Mouse (Mus musculus) mouse embryonic stem cell (cell line): ENCODE measurements around the gene Cdc25b.

Source experiments
- in situ Hi-C, 2 experiments: fragments of 300-500 bp; cut with MboI; formaldehyde crosslinking; loops; 1 replicate in 1 of 2; 3 replicates in 1 of 2; pipeline ENCODE4 v1.14.3; 2019 to 2020; ENCODE audit warnings: low sequenced_read_pairs in 2 of 2, low pct_unique_long_range_greater_than_20kb in 1 of 2, mixed read lengths in 1 of 2; ENCODE audit not compliant: unreplicated experiment in 1 of 2

Gene Cdc25b

DNA sequence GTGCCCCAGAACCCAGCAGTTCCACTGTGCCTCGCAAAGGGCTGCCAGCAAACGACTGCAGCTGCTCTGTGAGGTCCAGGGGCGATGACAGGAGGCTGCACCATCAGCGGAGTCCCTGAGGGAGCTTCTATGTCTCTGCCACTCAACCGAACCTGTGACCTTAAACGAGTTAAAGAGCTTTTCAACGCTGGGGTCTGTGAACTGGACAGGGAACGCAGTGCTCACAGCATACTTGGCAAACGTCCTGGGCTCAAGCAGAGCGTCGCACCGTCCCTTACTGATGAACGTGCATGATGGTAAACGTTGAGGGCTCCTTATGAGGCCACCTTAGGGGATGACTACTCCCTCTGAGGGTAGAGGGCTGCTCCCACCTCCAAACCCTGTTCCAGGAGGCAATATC lies 406 bp upstream of the Cdc25b start:
- in situ Hi-C loops: no loop called here

DNA sequence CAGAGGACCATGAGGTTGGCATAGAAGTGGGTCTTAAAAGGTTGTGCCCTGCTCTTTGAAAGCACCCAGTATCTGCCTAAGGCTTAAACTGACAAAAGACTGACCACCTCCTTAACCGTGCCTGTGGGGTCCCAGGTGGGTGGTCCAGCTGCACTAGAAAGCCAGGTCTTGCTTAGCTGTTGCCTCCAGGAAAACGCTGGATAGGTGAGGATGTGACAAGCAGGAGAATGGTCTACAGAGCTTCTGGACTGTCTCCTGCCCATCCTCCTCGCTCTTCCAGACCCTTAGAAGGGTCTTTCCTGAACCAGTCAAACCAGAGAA lies 813 bp downstream of the Cdc25b start:
- in situ Hi-C loops: no loop called here

DNA sequence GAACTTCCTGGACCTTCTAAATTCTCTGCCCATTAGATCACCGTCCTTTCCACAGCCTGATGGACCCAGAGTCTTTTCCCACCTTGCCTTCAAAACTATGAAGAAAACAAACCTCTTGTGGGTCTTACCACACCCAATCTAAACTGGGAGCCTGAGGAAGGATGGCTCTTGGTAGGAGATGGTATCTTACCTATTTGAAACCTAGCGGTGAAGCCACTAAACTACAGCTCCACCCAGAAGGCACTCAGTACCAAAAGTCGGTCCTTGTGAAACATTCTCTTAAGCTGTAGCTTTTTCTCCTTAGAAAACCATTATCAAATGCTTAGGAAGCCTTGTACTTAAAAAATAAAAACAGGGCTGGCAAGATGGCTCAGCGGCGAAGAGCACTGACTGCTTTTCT lies 1.6 kb downstream of the Cdc25b start:
- in situ Hi-C loops: no loop called here

DNA sequence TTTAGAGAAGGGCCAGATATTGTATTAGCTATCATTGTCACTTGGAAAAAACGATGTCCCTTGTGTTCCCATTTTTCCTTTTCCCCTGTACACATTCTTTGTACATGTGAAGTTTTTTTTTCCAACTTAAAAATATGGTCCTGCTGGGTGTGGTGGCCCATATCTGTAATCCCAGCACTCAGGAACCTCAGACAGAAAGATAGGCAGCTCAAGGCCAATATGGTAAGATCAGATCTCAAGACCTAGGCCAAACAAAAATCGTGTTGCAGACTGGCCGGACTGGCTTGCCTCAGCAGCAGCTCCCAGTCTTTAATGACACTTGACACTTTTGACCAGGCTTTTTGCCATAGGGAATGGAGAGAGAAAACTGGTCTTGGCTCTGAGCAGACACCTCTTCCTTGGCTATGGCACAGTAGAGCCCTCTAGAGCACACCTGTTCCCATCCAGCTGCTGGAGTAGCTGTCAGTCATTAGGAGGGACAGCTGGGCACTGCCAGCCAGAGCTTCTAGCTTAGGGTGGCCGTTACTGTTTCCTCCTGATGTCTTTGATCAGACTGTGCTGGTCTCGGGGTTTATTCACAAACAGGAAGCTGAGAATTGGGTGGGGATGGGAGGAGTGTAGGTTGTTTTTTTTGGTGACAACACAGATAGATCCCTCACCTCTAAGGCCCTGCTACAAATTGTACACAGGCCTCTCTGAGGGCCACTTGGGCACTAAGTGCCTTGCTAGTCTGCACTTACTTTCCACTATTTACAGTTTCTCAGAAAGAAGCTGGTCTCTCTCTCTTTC lies 3.0 kb downstream of the Cdc25b start:
- in situ Hi-C loops: no loop called here

DNA sequence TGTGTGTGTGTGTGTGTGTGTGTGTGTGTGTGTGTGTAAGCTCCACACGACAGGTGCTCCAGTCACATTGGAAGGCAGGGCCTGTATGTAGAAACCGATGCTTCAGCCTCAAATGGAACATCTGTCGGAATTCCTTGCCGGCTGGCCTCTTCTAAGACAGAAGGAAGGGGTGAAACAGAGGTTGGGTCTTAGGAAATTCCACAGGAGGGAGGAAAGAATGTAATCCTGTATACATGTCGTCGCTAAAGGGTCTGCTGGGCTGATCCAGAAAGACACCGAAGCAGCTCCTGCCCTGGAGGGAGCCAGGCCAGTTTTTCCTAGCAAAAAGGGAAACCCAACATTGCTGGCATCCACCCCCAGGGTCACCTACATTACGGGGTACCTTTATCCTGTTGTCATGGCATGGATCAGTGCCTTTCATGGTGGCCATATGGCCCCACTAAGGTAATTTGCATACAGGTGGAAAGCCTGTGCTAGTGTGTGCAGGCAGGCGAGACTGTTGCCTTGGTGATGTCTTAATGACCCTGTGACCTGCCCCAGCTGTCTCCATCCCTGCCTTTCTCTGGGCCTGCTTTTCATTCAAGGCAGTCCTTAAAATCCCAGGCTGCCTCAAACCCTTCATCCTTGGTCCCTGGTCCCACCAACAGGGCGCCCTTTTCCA lies 3.7 kb downstream of the Cdc25b start:
- in situ Hi-C loops: no loop called here

DNA sequence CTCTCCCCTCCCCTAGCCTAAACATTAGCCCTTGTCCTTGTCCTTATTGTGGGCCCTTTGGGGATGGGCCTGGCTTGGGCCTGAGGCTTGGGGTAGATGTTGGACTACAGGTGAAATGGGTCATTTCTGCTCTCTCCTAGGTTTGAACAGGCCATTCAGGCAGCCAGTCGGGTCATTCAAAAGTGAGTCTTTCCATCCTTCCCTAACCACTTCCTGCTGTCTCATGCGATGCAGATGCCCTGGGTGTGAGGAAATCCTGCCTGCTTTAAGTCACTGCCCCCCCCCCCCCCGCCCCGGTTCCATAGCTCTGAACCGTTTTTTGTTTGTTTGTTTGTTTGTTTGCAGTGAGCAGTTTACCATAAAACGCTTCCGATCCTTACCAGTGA lies 4.2 kb downstream of the Cdc25b start:
- in situ Hi-C loops: no loop called here

DNA sequence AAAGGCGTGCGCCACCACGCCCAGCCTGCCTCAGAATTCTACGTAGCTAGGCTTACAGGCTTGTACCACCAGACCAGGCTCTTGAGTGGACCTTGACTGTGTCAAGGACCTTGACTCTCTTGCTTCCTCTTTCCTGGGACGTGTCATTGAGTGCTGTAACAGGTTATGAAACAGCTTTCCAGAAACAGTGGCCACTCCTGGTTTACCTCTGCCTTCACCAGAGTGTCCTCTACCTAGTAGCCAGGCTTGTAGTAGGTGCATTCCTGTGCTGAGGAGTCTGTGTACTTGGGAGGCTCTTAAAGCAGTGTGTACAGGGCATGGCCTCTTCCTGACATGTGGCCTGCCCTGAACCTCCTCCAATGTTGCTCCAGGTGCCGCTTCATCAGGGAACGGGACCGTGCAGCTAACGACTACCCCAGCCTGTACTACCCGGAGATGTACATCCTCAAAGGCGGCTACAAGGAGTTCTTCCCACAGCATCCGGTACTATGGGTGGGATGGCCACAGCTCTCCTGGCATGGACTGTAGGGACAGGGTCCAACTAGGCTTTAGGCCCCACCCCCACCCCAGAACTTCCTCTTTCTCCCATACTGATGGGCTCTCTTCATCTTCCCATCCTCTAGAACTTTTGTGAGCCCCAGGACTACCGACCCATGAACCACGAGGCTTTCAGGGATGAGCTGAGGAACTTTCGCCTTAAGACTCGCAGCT lies 10.0 kb downstream of the Cdc25b start:
- in situ Hi-C loops: no loop called here

DNA sequence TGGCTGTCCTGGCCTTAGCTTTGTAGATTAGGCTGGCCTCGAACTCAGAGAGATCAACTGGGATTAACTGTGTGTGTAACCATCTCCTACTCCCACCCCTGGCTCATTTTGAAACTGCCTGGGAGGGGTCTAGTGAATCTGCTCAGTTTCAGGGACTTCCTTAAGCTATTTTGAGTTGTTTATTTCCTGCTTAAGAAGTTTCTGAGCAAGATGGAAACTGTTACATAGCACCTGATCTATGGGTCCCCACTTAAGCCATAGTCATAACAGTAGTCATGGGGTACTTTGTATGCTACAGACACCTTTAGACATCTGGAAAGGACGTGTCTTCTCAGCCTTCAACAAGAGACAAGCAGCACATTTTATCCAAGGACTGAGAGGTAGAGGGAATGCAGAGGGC lies 14.0 kb downstream of the Cdc25b start:
- in situ Hi-C loops: no loop called here

DNA sequence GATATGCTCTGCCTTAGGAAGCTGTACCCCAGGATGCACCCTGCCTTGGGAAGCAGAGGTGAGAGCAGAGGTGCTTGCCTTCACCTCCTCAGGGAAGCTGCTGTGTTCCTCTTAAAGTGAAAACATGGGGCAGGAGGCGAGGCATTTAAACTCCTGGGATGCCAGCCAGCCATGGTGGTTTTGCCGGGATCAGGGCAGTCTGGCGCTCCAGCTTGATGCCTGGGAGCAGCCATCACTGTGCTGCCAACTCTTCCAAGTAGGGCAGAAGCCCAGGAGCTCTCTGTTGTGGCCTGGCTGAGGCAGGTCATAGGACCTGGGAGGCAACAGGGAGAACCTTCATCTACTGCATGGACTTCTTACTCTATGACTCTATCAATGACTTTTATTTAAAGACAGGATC lies 14.5 kb downstream of the Cdc25b start:
- in situ Hi-C loops: no loop called here

DNA sequence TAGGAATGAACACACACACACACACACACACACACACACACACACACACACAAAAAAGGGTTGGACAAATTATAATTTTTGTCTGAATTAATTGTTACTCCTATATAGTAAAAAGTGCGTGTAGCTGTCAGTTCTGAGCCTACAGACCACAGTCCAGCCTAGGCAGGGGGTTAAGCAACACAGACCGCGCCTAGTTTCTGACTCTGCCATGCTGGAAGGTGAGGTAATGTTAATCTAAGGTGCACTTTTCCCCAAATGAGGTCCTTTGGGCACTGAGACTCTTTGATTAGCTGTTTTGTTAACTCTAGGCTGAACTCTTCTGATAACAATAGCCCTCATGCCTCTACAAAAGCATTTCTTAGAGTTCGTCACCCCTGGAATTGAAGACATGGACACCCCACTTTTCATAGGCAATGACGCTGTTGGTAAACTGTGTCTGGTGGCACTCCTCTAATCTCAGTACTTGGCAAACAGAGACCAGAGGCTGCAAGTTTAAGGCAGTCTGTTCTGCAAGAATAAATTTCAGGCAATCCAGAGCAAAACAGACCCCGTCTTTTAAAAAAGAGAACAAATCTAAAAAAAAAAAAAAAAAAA lies 17.2 kb downstream of the Cdc25b start:
- in situ Hi-C loops: no loop called here

DNA sequence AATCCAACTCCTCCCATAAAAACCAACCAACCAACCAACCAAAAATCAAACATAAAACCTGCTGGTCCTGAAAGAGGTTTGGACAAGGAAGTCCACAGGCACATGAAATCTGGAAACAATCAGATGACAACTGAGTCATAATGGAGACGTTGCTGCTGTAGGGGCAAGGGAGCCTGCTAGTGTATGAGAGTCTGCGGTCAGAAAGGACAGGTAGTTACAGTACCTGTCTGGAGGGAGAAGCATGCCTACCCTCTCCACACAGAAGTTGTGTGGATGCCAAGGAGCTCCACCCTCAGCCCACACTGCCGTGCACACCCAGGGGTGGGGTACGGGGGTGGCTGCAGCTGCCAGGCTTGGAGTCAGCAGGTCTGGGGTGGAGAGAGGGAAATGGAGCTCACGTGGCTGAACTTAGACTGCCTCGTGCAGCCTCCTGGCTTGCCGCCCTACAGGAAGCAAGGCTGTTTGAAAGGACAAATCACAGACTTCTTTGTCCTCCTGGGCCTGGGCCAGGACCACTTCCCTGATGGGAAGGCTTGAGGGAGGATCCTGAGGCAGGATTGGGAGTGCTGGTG lies 17.7 kb downstream of the Cdc25b start:
- in situ Hi-C loops: no loop called here

DNA sequence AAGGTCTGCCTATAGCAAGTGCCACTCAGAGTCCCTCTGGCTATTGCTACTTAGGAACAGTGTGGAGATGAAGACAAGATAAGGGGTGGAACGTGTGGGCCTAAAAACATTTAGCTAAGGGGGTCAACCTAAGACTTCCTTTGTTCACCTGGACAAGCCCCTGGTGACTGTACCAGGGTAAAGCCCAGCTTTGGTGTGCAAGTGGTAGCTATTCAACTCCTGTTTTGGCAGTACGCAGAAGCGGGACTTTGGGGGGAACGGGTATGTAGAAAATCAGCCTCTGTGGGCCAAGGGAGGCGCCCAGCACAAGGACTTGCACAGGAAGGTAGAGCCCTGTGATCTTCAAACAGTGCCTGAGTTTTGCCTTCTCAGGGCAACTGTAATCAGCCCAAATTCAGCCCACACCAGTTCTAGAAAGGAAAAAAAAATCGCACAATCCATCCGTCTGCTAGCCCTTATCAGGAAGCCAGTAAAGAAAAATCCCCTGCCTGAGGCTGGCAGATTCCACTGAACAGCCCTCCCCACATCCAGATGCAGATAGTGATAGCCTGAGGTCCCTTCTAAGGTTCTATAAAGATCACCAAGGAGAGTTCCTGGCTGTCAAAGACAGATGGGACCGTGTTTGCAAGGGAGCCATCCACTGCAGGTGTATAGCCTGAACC lies 18.9 kb downstream of the Cdc25b start:
- in situ Hi-C loops: no loop called here

DNA sequence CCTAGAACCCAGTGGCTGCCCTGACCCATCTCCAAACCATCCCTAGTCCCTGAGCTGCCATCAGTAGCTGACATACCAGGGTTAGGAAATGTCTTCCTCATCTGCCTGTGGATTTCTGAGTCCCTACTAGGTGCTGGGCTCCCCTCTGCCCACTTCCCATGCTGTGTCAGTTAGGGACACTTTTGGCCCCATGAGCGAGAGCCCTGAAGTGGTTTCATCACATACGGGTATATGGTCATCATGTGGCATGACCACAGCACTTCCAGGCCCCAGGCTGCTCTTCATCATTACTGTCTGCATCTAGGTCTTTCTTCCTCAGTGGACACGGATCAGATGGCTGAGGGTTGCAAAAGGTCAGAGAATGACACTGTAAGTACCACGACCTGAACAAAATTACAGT lies 20.0 kb downstream of the Cdc25b start, which contains the start of gene Ap5s1:
TSS of gene Ap5s1 (plus strand) at position 301 of the 400 bp plus-strand sequence.
- in situ Hi-C loops: no loop called here

DNA sequence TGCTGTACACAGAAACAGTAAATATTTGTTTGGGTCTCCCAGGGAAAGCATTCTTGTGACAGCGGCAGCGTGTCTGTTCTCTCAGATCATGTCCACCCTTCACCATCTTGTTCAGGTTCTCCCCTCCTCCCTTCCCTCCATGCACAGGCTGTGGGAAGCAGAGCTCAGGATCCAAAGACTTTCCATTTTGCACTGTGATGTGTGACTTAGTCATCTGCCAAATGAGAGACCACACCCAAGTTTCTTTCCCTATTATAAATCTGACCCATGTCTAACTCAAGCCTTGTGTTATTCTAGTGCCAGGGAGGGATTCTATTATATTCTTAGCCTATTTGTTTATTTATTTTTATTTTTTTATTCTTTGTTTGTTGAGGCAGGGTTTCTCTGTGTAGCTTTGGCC lies 21.6 kb downstream of the Cdc25b start:
- in situ Hi-C loops: no loop called here

DNA sequence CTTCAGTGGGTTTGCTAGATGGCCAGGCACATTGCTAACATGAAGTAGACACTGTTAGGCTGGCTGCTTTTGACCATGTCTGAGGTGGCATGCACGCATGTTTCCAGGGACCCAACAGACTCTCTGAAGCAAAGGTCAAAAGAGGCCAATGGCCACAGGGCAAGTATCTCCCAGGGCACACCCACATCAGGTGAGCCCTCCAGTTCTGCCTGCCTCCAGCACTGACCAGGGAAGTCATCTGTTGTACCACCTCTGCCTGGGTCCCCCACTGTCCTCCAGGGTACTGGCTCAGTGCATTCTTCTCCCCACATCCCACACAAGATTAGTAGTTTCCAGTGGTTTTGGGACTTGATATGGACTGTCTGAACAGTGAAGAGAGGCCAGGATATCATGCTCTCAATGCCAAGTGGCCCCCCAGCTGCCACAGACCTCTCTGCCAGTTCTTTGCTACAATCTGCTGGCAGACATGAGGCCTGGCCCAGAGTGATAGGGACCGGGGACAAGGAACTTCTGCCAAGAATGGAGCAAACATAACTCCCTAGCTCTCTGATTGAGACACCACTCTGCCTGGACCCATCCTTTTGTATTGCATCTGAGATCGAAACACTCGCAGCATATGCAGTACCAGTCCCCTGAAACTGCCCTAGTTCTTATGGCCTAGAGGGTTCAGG lies 22.5 kb downstream of the Cdc25b start:
- in situ Hi-C loops: no loop called here

DNA sequence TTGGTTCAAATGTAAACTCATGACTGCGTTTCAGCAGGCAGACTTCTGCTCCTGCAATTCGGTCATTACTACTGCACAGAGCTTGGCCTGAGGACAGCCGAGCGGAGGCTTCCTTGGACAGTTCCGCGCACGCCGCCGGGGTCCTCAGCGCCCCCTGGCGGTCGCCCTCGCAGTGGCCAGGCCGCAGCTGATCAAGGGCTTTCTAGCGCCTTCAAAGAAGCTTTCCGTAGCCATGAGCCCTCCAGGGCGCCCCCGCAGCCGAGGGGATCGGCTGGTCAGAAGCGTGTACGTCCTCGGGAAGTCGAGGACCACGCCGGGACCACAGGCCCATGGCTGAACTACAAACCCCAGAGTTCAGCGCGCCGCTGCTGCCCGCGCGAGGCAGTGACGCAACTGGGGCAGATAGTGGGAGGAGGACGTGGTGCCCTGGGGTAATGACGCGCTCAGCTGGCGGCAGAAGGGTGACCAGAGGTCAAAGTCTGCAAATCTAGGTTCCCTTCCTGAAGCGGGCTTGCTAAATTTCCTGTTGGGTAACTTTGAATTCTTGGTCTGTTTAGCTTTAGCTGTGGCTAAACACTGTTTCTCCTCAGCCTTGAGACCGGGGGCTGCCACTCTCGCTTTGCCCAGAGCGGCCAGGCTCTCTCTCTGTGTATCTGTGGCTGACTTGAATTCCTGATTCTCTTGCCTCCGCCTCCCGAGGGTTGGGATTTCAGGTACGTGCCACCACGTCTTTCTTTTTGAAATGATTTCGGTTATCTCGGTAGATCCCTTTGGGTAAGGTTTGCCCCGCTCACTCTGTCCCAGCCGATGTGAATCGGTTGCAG lies 23.4 kb downstream of the Cdc25b start:
- in situ Hi-C loops: no loop called here

DNA sequence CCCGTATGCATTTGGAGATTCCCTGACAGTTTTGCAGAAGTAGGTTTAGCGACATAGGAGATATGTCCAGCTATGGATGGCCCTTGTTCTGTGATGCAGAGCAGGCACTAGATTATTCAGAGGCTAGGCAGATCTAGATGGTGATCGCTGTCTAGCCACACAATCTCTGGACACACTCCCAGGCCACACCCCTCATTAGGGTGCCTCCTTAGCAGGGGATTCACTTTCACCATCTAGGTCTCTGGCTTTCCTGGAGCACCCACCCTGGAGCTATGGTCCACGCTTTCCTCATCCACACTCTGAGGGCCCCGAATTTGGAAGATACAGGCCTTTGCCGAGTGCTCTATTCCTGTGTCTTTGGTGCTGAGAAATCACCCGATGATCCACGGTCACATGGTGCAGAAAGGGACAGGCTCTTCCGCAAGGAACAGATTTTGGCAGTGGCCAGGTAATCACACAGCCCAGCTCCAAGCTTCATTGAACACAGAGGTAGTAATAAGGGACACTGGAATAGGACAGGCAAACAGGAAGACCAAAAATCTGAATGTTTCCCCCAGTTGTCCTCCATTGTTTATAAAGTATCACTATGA lies 24.4 kb downstream of the Cdc25b start:
- in situ Hi-C loops: no loop called here
